Mouse (Mus musculus) liver (tissue): ENCODE data around the gene Gpr68.
A peak's percentile ranks its signal among the peaks of the same experiment; 100 is the strongest.

Source experiments
- DNase-seq: peaks from one replicate; pipeline ENCODE4 v3.0.0-alpha.2; 2020; ENCODE audit warnings: mixed read lengths

The Gpr68 gene

DNA sequence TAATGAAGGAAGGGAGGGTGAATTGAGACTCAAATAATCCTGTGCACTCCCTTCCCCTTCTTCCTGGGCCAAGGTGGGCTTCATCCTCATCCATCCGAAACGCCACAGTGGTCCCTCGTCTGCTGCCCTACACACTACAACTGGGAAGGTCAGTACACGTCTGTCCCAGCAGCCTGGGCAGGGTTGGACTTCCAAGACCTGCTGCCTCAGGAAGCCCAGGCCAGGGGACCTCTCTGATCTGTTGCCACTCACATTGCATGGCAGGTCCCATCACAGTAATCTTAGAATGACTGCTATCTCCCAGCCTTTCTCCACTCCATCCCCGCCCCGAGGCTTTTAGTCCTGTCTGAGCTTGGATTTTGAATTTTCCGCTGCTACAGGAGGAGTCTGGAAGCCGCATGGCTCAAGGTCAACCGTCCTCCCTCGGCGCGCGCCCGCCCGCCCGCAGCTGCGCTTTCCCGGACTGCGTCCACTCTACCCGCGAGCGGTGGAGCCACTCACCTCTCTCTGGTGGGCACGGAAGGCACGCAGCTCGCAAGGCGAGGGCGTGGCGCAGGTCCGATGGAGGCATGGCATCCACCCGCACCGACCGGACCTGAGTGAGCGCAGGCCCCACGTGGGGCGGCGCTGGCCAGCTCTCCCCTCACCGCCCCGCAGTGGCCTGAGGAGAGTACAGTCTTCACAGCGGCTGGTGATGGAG is at the start of gene Gpr68:
Gpr68 (minus strand) TSS at position 601 of the 700 bp plus-strand sequence.
- no peak for DNase-seq

DNA sequence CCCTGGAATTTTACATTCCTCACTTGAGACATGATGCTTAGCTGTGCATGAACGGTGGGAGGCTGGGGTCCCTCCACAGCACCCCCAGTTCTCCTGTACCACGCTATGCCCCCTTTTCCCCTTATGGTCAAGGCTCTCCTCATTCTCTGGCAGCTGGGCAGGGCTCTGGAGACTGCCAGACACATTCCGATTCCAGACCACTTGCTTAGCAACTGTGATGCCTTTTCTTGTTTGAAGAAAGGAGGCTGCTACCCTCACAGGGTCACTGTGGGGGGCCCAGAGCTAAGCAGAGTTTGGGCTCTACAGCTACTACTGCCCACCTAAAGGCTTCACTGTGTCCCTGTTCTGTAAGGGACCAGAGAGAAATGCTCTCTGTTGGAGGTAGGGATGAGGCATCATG is 49.3 kb upstream of the Gpr68 start:
- no peak for DNase-seq

DNA sequence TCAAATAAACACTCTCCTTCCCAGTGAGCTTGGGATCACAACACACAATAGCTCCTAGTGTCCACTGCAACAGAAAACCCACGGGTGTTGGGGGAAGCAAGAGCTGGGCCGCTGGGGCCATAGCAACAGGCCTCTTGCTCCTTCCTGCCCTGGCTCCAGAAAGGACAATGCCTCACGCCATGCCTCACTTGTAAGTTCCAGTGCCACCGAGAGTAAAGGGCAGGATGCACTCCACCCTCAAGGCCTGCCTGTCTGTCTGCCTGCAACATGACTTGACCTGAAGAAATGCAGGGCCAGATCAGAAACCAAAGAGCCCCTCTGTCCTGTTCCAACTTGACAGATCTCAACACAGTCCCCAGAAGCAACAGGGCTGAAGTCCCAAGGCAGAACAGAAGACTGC is 48.8 kb upstream of the Gpr68 start:
- DNase-seq, result peak; percentile 64

GRCm38 (mm10) chr12:100956028-100956427 is 48.0 kb upstream of the Gpr68 start:
- peak; percentile 88 for DNase-seq

GRCm38 (mm10) chr12:100953926-100954325 is 45.9 kb upstream of the Gpr68 start:
- DNase-seq, result peak; percentile 89

- DNase-seq, result peak; percentile 86
Measured at GRCm38 (mm10) chr12:100952193-100952931, 44.4 kb upstream of the Gpr68 start.

DNA sequence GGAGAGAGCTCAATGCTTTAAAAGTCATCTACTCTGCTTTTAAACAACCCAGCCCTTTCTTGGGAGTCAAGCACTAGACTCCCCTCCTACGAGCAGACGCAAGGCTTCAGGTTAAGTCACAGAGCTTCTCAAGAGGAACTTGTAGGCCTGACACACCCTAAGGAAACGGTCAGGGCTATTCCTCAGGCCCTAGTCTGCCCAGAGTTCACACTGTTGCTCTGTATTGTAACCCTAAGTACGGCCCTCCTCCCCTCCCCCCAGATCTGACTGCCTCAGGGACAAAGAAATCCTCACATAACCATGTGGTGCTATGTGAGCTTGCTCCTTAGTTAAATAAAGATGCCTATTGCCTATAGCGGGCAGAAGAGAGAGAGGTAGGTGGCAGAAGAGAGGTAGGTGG is 41.1 kb upstream of the Gpr68 start:
- no peak for DNase-seq

GRCm38 (mm10) chr12:100948021-100948420 is 40.0 kb upstream of the Gpr68 start:
- DNase-seq, result no peak

GRCm38 (mm10) chr12:100945948-100946347 is 38.0 kb upstream of the Gpr68 start:
- DNase-seq, result no peak

DNA sequence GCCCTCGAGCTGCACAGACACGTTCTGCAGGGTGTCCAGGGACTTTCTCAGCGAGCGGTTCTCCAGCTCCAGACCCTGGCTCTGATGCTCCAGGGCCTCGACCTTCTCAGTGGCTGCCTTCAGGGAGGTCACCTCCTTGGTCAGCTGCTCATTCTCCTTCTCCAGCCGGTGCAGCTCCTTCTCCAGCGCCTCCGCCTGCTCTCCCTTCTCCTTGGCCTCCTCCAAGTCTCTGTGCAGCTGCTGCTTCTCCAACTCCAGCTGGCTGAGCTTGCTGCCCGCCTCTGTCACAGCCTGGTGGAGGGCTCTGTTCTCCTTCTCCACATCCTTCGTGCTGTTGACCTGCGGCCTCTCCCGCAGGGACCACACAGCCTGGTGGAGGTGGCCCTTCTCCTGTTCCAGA is 37.5 kb upstream of the Gpr68 start:
- DNase-seq, result no peak

DNA sequence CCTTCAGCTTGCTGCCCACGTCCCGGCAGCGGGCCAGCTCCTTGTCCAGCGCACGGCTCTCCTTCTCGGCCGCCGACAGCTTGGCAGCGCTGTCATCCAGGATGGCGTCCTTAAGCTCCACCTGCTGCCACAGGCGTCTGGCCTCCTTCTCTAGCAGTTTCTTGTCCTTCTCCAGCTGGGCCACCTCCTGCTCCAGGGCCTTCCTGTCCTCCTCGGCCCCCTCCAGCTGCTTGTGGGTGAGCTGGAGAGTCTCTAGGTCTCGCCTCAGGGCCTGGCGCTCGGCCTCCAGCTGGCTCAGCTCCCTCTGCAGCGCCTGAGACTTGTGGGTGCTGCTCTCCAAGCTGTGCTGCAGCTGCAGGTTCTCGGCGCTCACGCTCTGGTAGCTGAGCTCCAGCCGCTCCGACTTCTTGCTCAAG is 36.9 kb upstream of the Gpr68 start:
- no peak for DNase-seq

DNA sequence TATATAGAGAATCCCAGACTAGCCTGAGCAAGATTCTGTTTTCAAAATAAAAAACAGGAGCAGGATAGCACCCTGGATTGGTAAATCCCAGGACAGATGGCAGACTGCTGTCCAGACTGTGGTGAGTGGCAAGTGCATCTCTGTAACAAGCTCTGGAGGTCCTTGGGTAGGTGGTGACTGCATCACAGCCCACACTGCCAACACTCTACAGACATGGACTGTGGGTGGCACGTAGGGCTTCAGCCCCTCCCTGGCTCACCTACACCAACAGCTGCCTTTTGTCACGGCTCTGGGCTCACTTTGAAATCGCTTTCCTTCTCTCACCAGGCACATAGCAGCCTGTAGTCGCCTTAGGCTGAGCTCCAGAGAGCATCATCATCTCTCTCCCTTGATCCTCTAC is 35.1 kb upstream of the Gpr68 start:
- DNase-seq, result no peak

DNA sequence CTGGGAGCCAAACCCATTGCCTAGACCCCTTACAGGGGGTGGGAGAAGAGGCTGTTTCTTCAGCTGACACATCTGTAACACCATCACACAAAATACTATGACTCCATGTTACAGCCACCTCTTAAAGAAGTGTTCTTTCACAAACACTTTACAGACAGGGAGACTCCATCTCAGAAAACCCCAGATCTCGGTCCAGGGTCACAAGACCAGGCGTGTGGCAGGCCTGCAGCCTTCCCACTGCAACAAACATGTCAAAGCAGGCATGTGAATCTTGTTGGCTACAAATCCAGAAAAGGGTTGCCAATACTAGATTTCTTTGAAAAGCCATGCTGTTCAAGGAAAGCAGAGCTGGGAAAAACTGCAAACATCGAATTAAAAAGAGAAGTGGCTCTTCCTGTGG is 33.4 kb upstream of the Gpr68 start:
- no peak for DNase-seq

GRCm38 (mm10) chr12:100937441-100938360 is 29.7 kb upstream of the Gpr68 start:
- DNase-seq, result no peak

DNA sequence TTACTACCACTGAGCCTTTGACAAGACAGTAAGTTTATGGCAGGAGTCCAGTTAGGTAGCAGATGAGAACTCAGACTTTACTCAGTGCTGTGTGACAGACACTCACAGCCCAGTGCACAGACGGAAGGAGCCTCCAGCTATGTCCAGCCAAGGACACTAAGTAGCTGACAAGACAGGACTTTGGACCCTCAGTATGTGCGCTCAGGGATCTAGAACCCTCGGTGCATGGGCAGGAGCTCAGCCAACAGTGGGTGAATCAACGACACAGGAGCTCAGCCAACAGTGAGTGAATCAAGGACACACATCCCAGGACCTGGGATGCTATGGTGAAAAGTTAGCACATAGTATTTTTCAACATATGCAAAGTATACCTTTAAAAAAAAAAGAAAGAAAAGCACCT is 28.7 kb upstream of the Gpr68 start:
- no peak for DNase-seq

GRCm38 (mm10) chr12:100936116-100936515 is 28.1 kb upstream of the Gpr68 start:
- DNase-seq, result peak; percentile 81

DNA sequence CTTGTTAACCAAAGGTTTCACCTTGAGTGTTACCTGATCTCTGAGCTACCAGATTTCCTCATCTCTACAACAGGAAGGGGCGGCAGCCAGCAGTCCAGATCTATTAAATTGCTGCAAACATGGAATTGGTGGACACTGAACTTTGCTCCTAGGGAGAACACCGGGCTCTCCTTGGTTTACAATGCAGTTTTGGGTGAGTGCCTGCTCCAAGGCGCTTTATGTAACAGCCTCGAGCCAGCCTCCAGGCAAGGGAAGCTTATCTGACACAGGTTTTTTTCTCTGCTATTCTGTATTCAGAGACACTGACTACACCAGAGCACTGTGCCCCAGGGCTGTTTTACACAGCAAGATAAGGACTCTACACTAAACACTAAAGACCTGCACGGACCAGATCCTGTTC is 26.8 kb upstream of the Gpr68 start:
- no peak for DNase-seq

GRCm38 (mm10) chr12:100931653-100932052 is 23.7 kb upstream of the Gpr68 start:
- DNase-seq, result no peak

DNA sequence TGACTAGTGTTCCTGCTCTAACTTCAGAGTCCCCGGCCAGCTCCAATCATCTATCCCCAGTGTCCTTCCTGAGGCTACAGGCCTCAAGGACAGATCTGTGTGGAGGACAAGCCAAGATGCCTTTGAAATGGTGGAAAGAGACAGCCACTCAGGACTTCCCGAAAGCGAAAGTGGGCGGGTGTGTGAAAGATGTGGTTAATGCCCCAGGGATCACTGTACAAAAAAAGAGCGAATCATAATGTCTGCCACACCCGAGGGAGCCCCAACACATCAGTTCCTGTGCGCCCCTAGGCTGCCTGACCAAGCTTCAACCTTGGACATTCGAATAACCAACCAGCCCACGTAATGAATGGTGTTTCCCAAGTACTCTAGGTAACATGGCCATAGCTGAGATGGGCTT is 20.3 kb upstream of the Gpr68 start:
- DNase-seq, result no peak

DNA sequence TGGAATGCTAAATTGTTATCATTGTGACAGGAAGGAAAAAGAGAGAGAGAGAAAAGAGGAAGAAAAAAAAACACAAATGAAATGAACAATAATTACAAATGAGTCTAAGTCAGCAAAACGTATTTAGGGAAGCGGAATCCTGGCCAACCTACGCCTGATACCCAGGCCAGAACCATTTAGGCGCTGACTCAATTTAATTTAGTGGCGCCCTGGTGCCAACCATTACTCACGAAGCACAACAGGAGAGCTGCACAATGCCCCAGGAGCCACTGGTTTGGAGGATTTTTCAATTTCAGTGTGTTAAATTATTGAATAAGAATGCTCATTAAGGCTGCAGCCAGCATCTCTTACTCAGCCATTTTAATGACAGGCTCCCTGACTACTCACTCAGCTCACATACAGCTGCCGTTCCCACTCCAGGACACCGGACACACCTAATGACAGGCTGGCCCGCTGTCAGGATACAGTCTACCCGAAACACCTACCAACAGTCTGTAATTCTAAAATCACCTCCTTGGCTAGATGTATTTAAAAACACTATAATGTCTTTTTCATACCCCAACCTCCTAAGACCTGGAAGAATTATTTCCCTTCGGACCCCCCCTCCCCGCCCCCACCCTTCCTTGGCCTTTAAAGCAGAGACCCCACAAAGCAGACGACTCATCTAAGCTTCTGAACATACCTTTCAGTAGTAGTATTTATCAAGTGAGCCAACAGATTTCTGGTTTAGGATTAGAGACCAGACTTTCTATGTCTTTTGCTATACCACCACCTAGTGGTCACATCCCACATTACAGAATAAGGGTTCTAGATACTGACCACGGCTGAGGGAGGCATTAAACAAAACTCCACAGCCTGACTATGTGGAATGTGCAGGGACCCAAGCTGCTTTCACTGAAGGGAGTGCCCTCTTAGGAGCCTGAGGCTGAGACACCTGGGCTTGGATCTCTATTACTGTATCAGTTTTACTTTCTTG is 17.9 kb upstream of the Gpr68 start:
- no peak for DNase-seq

DNA sequence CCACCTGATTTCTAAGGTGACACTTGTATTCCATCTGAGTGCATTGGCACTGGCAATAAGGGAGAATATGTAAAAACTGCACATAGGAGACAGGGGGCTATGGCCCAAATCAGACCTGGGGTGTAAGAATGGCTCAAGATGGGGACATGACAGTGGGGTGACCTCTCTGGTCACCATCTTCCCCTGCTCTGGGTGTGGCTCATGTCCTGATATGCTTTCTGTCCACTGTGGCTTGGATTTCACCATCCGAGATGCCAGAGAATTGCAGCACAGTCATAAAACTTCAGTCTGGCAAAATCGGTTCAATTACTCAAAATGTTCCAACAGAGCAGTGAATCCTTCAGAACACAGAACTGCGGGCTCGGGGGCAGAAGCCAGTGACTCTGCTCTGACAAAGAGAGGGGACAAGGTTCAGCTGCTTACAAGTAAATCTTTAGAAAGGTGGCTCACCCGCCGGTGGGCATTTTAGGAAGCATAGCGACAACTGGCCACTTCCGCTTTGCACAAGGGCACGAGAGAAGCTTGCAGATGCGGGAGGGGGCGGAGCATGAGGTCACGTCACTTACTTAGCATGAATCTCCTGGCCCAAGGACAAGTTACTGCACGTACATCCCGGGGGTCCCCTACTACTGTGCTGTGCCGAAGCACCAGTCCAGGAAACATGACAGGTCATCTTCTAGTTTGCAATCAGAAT is 16.8 kb upstream of the Gpr68 start:
- peak; percentile 24 for DNase-seq

- DNase-seq, result no peak
Measured at GRCm38 (mm10) chr12:100910731-100911130, 2.7 kb upstream of the Gpr68 start.
